Mouse (Mus musculus) urinary bladder, postnatal 14 days (tissue): ENCODE measurements around the gene Olfr522.

Experiments used
- DNase-seq: peaks from one replicate; pipeline ENCODE4 v3.0.0; 2021; ENCODE audit warnings: low spot score

Olfr522 gene

DNA sequence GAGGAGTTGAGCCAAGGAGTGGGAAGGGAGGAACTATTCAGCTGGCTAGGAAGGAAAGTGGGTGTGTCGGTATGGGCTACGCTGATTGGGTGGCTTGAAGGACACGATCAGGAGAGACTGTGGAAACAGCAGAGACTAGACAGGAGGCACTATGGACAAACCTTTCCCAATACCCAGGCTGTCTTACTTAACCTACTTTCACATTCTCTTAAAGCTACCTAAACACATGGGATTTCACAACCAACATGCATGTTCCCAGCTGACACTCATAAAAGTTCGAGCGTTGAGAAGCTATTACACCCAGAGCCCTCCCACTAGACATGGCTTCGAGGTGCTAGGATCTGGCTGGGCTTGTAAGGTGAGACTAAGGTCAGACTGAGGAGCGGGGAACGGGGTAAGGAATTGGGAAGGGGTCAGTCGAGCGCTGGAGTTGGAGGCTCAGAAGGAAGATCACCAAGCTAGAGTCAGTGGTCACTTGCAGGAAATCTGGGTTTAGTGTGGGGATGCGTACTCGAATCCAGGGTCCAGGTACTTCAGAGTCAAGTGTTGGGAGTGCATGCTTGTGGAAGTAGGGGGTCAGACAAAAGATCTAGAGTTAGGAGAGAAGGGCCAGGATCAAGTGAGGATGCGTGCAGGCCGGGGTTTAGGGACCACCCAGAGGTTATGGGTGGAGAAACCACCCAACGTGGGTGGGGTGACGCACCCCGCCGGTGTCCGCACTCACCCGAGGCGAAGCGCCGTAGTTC is 48.8 kb downstream of the Olfr522 start, which contains the start of gene Paox:
TSS of gene Paox (plus strand) at position 217 of the 746 bp plus-strand sequence.
- DNase-seq, result peak; percentile 70

GRCm38 (mm10) chr7:140111943-140112342 is 52.6 kb downstream of the Olfr522 start:
- DNase-seq, result no peak
